Mouse (Mus musculus): ENCODE results near the gene Stab2. TPM values are rescaled to one million over a fixed set of nuclear protein-coding genes. Genes with fewer than 3 reads are reported as not detected.

The Stab2 gene
- total RNA-seq, 4 experiments from 2014 or later, result 0.23 to 0.59 (median 0.35) TPM

Other genes starting within 250 kb of the Stab2 start
- 10 to 100 TPM in 3 of 4 experiments, 1 to 10 TPM in 1; 6.3 to 16.6 (median 15.0) TPM for gene Gm49358, start 244.1 kb downstream of the Stab2 start, total RNA-seq (2022)
- 10 to 100 TPM; 35.3 to 44.4 (median 39.4) TPM for gene Nt5dc3, start 229.0 kb downstream of the Stab2 start, total RNA-seq (2022)
- under 1 TPM in 3 of 4 experiments, not detected in 1; 0.19 to 0.34 (median 0.29) TPM for gene 1700113H08Rik, start 50.0 kb upstream of the Stab2 start, total RNA-seq (2022)